Mouse (Mus musculus) midbrain, embryonic 14.5 days (tissue): ENCODE results near the gene Oser1. TPM values are rescaled to one million over a fixed set of nuclear protein-coding genes. Genes with fewer than 3 reads are reported as not detected.
A peak's percentile ranks its signal among the peaks of the same experiment; 100 is the strongest.

Source experiments
- ATAC-seq: fragments of 200-750 bp; cut with Nextera tagmentation; 2 replicates; pipeline ENCODE4 v1.8.0; 2017; ENCODE audit warnings: moderate number of reproducible peaks, moderate library complexity; ENCODE audit not compliant: low FRiP score, low TSS enrichment
- DNase-seq: peaks from one replicate; pipeline ENCODE4 v3.0.0-alpha.2; 2015
- H3K27ac ChIP-seq: fragments of 300-500 bp; sonication (generic); replicated peaks from 2 replicates; pipeline ENCODE4 v1.5.1; 2014; ENCODE audit warnings: mild to moderate bottlenecking, low read depth, low read length, moderate library complexity
- H3K27me3 ChIP-seq: fragments of 300-500 bp; sonication (generic); 2 replicates; pipeline ENCODE4 v1.6.1; 2014; ENCODE audit warnings: low read length, control low read depth, mixed read lengths; ENCODE audit not compliant: control insufficient read depth, insufficient read depth
- H3K36me3 ChIP-seq: fragments of 300-500 bp; sonication (generic); 2 replicates; pipeline ENCODE4 v1.6.1; 2014; ENCODE audit warnings: low read length, control low read depth; ENCODE audit not compliant: control insufficient read depth, insufficient read depth
- H3K4me1 ChIP-seq: fragments of 300-500 bp; sonication (generic); 2 replicates; pipeline ENCODE4 v1.6.1; 2014; ENCODE audit warnings: mild to moderate bottlenecking, antibody characterized with exemption, low read length, control low read depth; ENCODE audit not compliant: control insufficient read depth, insufficient read depth
- H3K4me2 ChIP-seq: fragments of 300-500 bp; sonication (generic); 2 replicates; pipeline ENCODE4 v1.6.1; 2014; ENCODE audit warnings: mild to moderate bottlenecking, low read length, moderate library complexity
- H3K4me3 ChIP-seq: fragments of 300-500 bp; sonication (generic); replicated peaks from 2 replicates; pipeline ENCODE4 v1.5.1; 2014; ENCODE audit warnings: low read depth, low read length
- H3K9ac ChIP-seq: fragments of 300-500 bp; sonication (generic); replicated peaks from 2 replicates; pipeline ENCODE4 v1.6.1; 2014; ENCODE audit warnings: mild to moderate bottlenecking, low read length, moderate library complexity
- H3K9me3 ChIP-seq: fragments of 300-500 bp; sonication (generic); 2 replicates; pipeline ENCODE4 v1.6.1; 2016; ENCODE audit warnings: low read length, control low read depth, mixed read lengths; ENCODE audit not compliant: control insufficient read depth
- WGBS: fragments of 180-500 bp; shearing (Covaris S2); extraction: QIAGEN DNeasy Blood & Tissue Kit; methylation state at CpG from one replicate; pipeline ENCODE4 v1.1.7; 2014; 5-methylcytosine and 5-hydroxymethylcytosine counted together
- polyA plus RNA-seq: library from polyadenylated mRNA; unstranded; fragments of >200 nt; fragmentation: Nextera tagmentation; extraction: Ambion mirVana; gene quantifications from 2 replicates; pipeline ENCODE4 v1.2.1, GENCODE M21; 2014

The Oser1 gene
- polyA plus RNA-seq, 1 experiment from 2014 or later, result 84.3 TPM

- H3K4me2 ChIP-seq, result no peak overlapping the region
- no peak overlapping the region for H3K4me3 ChIP-seq
- no peaks in the 10 kb centered on the region for H3K27me3 ChIP-seq
- peaks cover 33% of the 10 kb centered on the region for H3K36me3 ChIP-seq
- no peak for DNase-seq
- H3K9me3 ChIP-seq, result no peaks in the 10 kb centered on the region
- 90% methylated on average over 8 of the region's 8 CpGs for WGBS
- no peak overlapping the region for H3K27ac ChIP-seq
- H3K4me1 ChIP-seq, result no peaks in the 10 kb centered on the region
- H3K9ac ChIP-seq, result no peak overlapping the region
- ATAC-seq, result no peak
Measured at GRCm38 (mm10) chr2:163404037-163404815, 20.3 kb downstream of the Oser1 start.

DNA sequence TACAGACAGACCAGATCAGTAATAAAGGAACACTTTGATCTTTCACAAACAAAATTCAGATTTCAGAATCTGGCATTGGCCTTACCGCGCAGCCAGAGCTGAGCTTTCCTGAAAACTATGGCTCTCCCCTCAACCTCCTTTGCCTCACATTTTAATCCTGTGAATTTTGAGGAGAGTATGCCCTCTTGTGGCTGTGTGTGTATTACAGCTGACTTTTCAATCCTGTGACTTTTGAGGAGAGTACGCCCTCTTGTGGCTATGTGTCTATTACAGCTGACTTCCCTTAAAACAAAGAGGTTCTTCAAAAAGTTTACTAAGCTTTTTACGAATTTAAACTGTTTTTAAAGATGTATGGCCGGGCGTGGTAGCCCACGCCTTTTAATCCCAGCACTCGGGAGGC is 23.3 kb downstream of the Oser1 start:
- ATAC-seq (no peak), DNase-seq (peak; percentile 94)
- 13% methylated on average over 8 of the region's 8 CpGs for WGBS
- H3K4me1 ChIP-seq, result no peaks in the 10 kb centered on the region
- no peak overlapping the region for H3K27ac ChIP-seq
- no peaks in the 10 kb centered on the region for H3K9me3 ChIP-seq
- no peak overlapping the region for H3K4me3 ChIP-seq
- H3K4me2 ChIP-seq, result no peak overlapping the region
- no peaks in the 10 kb centered on the region for H3K27me3 ChIP-seq
- peaks cover 12% of the 10 kb centered on the region for H3K36me3 ChIP-seq
- H3K9ac ChIP-seq, result no peak overlapping the region

- WGBS, result 79% methylated on average over 8 of the region's 8 CpGs
- no peaks in the 10 kb centered on the region for H3K27me3 ChIP-seq
- ATAC-seq (no peak), DNase-seq (no peak)
- H3K36me3 ChIP-seq, result 0 out of 2 replicates have a peak, but pooled peaks cover 3% of the 10 kb centered on the region
- no peak overlapping the region for H3K4me3 ChIP-seq
- H3K4me1 ChIP-seq, result no peaks in the 10 kb centered on the region
- H3K27ac ChIP-seq, result no peak overlapping the region
- H3K4me2 ChIP-seq, result no peak overlapping the region
- no peaks in the 10 kb centered on the region for H3K9me3 ChIP-seq
- H3K9ac ChIP-seq, result no peak overlapping the region
Measured at GRCm38 (mm10) chr2:163399222-163399621, 25.3 kb downstream of the Oser1 start.

DNA sequence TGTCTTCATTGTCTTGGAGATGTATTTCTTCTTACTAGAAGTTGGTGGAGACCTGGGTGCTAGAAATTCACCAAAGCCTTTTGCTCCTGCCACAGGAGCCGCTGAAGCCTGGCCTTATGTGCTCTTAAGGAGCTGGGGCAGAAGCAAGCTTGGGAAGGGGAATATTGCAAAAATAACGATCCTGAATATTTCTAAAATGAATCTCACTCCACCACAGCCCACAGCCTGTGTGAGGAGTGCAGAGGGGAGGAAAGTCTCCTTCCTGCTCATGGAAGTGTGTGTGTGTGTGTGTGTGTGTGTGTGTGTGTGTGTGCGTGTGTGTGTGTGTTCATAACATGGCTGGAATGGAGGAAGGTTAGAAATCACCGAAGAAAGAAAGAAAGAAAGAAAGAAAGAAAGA is 25.7 kb downstream of the Oser1 start:
- DNase-seq (no peak), ATAC-seq (no peak)
- Histone ChIP-seq H3K4me2 (no peak overlapping the region), H3K4me1 (no peaks in the 10 kb centered on the region), H3K9me3 (no peaks in the 10 kb centered on the region), H3K9ac (no peak overlapping the region), H3K4me3 (no peak overlapping the region), H3K27ac (no peak overlapping the region), H3K36me3 (no peaks in the 10 kb centered on the region), H3K27me3 (no peaks in the 10 kb centered on the region)
- 85% methylated on average over 4 of the region's 4 CpGs for WGBS

DNA sequence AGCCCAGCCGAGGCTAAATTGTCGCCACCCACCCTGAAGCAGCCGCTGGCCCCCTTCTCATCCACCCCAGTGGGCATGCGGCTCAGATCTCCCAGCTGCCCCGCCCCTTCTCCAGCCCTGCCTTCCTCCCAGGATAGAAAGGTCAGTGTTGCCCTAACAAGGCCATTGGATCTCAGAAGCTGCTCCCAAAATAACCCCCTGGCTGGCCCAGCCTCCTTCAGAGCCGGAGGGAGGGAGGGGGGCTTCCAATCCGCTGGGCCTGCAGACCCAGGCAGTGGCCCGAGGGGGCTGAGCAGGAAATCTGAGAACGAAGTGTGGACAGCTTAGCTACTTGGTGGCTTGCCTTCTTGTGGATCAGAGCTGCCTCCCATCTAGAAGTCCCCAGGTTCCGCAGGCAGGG is 26.6 kb downstream of the Oser1 start, which contains the start of gene Jph2:
Gene Jph2 (minus strand): TSS at position 89 of the 400 bp plus-strand sequence.
- no peak within 1 kb of the TSS for H3K4me2 ChIP-seq
- no peak for ATAC-seq
- no peaks in the 10 kb centered on the region for H3K4me1 ChIP-seq
- no peak within 1 kb of the TSS for H3K9ac ChIP-seq
- no peaks in the 10 kb centered on the region for H3K36me3 ChIP-seq
- H3K4me3 ChIP-seq, result no peak within 1 kb of the TSS
- WGBS, result 8% methylated on average over 10 of the region's 10 CpGs
- H3K27ac ChIP-seq, result no peak within 1 kb of the TSS
- no peaks in the 10 kb centered on the region for H3K9me3 ChIP-seq
- no peak for DNase-seq
- H3K27me3 ChIP-seq, result no peaks in the 10 kb centered on the region

GRCm38 (mm10) chr2:163397071-163397470 is 27.4 kb downstream of the Oser1 start:
- 92% methylated on average over 19 of the region's 19 CpGs for WGBS
- H3K4me1 ChIP-seq, result no peaks in the 10 kb centered on the region
- H3K27ac ChIP-seq, result no peak overlapping the region
- H3K27me3 ChIP-seq, result no peaks in the 10 kb centered on the region
- H3K36me3 ChIP-seq, result no peaks in the 10 kb centered on the region
- no peak overlapping the region for H3K4me3 ChIP-seq
- H3K9me3 ChIP-seq, result no peaks in the 10 kb centered on the region
- no peak for DNase-seq
- no peak overlapping the region for H3K9ac ChIP-seq
- ATAC-seq, result no peak
- H3K4me2 ChIP-seq, result no peak overlapping the region

DNA sequence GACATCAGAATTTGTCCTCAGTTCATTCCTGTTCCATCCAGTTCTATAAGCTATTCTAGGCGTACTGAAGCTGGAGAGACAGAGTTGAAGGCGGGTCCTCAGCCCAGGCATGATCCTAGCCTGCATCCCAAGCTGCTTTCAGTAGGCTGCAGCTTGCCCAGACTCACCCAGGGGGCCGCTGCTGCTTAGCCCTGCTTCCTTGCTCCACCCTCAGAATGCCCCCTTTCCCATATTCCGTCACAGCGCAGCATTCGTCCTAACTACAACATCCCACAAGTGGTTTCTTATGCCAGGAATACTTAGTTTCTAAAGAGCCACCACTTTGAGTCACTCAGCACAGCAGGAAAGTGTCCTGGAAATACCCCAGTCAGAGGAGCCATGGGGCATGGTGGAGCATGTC is 29.5 kb downstream of the Oser1 start:
- DNase-seq (no peak), ATAC-seq (no peak)
- Histone ChIP-seq H3K9ac (no peak overlapping the region), H3K4me2 (no peak overlapping the region), H3K9me3 (no peaks in the 10 kb centered on the region), H3K4me1 (no peaks in the 10 kb centered on the region), H3K4me3 (no peak overlapping the region), H3K27ac (no peak overlapping the region), H3K27me3 (no peaks in the 10 kb centered on the region), H3K36me3 (no peaks in the 10 kb centered on the region)
- 74% methylated on average over 6 of the region's 6 CpGs for WGBS

- Histone ChIP-seq H3K27me3 (no peaks in the 10 kb centered on the region), H3K4me3 (no peak overlapping the region), H3K36me3 (no peaks in the 10 kb centered on the region), H3K9me3 (no peaks in the 10 kb centered on the region), H3K4me2 (no peak overlapping the region), H3K27ac (no peak overlapping the region), H3K4me1 (no peaks in the 10 kb centered on the region), H3K9ac (no peak overlapping the region)
- DNase-seq (no peak), ATAC-seq (no peak)
- WGBS, result 76% methylated on average over 6 of the region's 6 CpGs
Measured at GRCm38 (mm10) chr2:163393976-163394375, 30.5 kb downstream of the Oser1 start.

DNA sequence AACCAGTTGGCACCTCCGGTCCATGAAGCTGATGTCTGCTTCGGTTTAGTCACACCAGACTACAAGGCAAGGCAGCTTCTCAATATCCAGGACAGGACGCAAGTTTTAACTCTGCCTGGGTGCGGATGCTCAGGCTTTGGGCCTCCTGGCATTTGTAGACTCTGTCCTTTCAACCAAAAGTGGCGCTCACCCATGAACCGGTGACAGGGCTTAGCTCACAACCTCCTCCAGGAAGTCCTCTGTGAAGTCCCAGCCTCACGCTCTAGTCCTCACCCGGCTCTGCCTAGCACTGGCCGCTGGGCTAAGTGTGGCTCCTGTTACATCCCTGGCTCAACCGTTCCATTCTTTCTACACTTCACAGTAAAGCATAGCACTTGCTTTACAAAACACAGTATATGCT is 31.3 kb downstream of the Oser1 start:
- no peak for ATAC-seq
- no peak for DNase-seq
- Histone ChIP-seq H3K9me3 (no peaks in the 10 kb centered on the region), H3K9ac (no peak overlapping the region), H3K4me2 (no peak overlapping the region), H3K4me1 (no peaks in the 10 kb centered on the region), H3K4me3 (no peak overlapping the region), H3K36me3 (no peaks in the 10 kb centered on the region), H3K27ac (no peak overlapping the region), H3K27me3 (no peaks in the 10 kb centered on the region)
- WGBS, result 90% methylated on average over 10 of the region's 10 CpGs
